ENCODE assay signal across 12 mouse cellular contexts in the genomic region with DNA sequence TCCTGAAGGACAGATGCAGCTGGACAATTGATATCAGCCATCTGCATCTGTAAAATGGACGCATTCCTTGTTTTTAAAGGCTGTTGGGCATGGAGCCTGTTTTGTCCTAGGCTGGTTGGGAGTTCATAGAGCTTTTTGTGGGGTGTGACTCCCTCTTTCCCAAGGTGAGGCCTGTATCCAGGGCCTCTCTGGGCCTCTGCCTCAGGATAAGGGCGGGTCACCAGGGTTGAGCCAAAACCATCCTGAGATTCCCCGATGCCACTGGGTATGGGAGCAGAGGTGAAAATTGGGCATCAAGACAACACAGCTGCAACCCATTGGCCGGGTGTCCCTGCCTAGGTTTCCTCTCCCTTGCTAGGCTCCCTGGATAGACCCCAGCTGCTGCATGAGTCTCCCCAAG. TPM values are rescaled to one million over a fixed set of nuclear protein-coding genes. Genes with fewer than 3 reads are reported as not detected.
DNase-seq lines count a peak whose midpoint lies in the region; ATAC-seq lines count a peak whose summit lies in the region.
"Had no signal": no experiment of that assay in that cellular context is flagged by ENCODE, and none has a peak within 500 bp of the region (broad histone marks: within the 10 kb centered on the region; RNA-seq: fewer than 3 reads in every experiment).

No protein-coding gene starts in this region.

- no peaks in the 10 kb centered on the region for H3K9me3 ChIP-seq in heart, embryonic 15.5 days (replicated peaks)
- H3K9me3 ChIP-seq in intestine, embryonic 15.5 days: no peaks in the 10 kb centered on the region
- H3K9me3 ChIP-seq in neural tube, embryonic 15.5 days (replicated peaks): no peaks in the 10 kb centered on the region

- H3K4me2 ChIP-seq in heart, embryonic 15.5 days: no peak overlapping the region
- no peak overlapping the region for H3K4me2 ChIP-seq in intestine, embryonic 15.5 days (replicated peaks)
- 0 out of 2 replicates have a peak overlapping the region, but pooled peaks have one; percentile 6 for H3K4me2 ChIP-seq in neural tube, embryonic 15.5 days

- DNase-seq in heart, postnatal 4 days: no peak
- peak; percentile 1 for DNase-seq in lung, postnatal 10 days
- DNase-seq in lung, postnatal 14 days: no peak
- no peak for DNase-seq in testis, postnatal 10 days (ENCODE audit: low spot score)
- DNase-seq in adrenal gland, adult 2 months: no peak
- DNase-seq: cerebellum, adult 9-10 months; thymus, adult 18-20 months had no signal

- H3K9ac ChIP-seq in heart, embryonic 15.5 days: no peak overlapping the region
- H3K9ac ChIP-seq in intestine, embryonic 15.5 days: 0 out of 2 replicates have a peak overlapping the region, but pooled peaks have one; percentile 13
- H3K9ac ChIP-seq in neural tube, embryonic 15.5 days (replicated peaks): 0 out of 2 replicates have a peak overlapping the region, but pooled peaks have one; percentile 3
- H3K9ac ChIP-seq: liver, embryonic 14.5 days had no signal

- H3K4me1 ChIP-seq in heart, embryonic 15.5 days (replicated peaks): peaks cover 80% of the 10 kb centered on the region
- H3K4me1 ChIP-seq in intestine, embryonic 15.5 days (replicated peaks): peaks cover 81% of the 10 kb centered on the region
- peaks cover 76% of the 10 kb centered on the region for H3K4me1 ChIP-seq in neural tube, embryonic 15.5 days

- 74% methylated on average over 4 of the region's 4 CpGs for WGBS in heart, embryonic 15.5 days
- WGBS in intestine, embryonic 15.5 days: 81% methylated on average over 4 of the region's 4 CpGs
- WGBS in neural tube, embryonic 15.5 days: 67% methylated on average over 4 of the region's 4 CpGs

- ATAC-seq in heart, embryonic 15.5 days (replicated peaks; ENCODE audit: insufficient number of reproducible peaks, insufficient read depth, low FRiP score, low read depth): no peak
- ATAC-seq in intestine, embryonic 15.5 days: no peak
- no peak for ATAC-seq in neural tube, embryonic 15.5 days (ENCODE audit: low FRiP score)

- H3K27ac ChIP-seq in heart, embryonic 15.5 days: peak overlapping the region; percentile 13
- peak overlapping the region; percentile 27; the same call in 1 of the 2 replicates for H3K27ac ChIP-seq in intestine, embryonic 15.5 days
- H3K27ac ChIP-seq in neural tube, embryonic 15.5 days (replicated peaks): peak overlapping the region; percentile 68
- H3K27ac ChIP-seq: left cerebral cortex, adult 2 months; liver, embryonic 14.5 days had no signal

- no peaks in the 10 kb centered on the region for H3K36me3 ChIP-seq in heart, embryonic 15.5 days
- no peaks in the 10 kb centered on the region for H3K36me3 ChIP-seq in intestine, embryonic 15.5 days
- no peaks in the 10 kb centered on the region for H3K36me3 ChIP-seq in neural tube, embryonic 15.5 days

- no peaks in the 10 kb centered on the region for H3K27me3 ChIP-seq in heart, embryonic 15.5 days
- no peaks in the 10 kb centered on the region for H3K27me3 ChIP-seq in intestine, embryonic 15.5 days (replicated peaks)
- H3K27me3 ChIP-seq in neural tube, embryonic 15.5 days (replicated peaks): no peaks in the 10 kb centered on the region

- no peak overlapping the region for H3K4me3 ChIP-seq in heart, embryonic 15.5 days
- H3K4me3 ChIP-seq in intestine, embryonic 15.5 days (replicated peaks): no peak overlapping the region
- no peak overlapping the region for H3K4me3 ChIP-seq in neural tube, embryonic 15.5 days (replicated peaks)
- H3K4me3 ChIP-seq: left cerebral cortex, adult 2 months had no signal

RNA-seq across cellular contexts. Expression of gene Rxra, which starts 5.2 kb away (rescaled TPM):
- 6.6 and 9.5 TPM in 2 replicates for polyA plus RNA-seq in heart, embryonic 15.5 days (2015; fragmentation: Nextera tagmentation; extraction: Ambion mirVana)
- 10 to 100 TPM; 39.0 to 43.2 TPM for total RNA-seq in heart, postnatal 4 days (2021)
- 11.7 and 12.5 TPM in 2 replicates for polyA plus RNA-seq in intestine, embryonic 15.5 days (2015; fragmentation: Nextera tagmentation; extraction: Ambion mirVana)
- 3.6 and 5.1 TPM in 2 replicates for polyA plus RNA-seq in neural tube, embryonic 15.5 days (2015; fragmentation: Nextera tagmentation; extraction: Ambion mirVana)
- total RNA-seq in adrenal gland, adult 2 months (2021): 10 to 100 TPM; 59.4 to 71.6 TPM
- polyA plus RNA-seq in adrenal gland, adult 2 months (2012; rRNA removed): 84.5 and 90.5 TPM in 2 replicates

Comparison
In these comparisons a context has a peak if more than half of its experiments do, and no peak if none do; other contexts are left out.
1. H3K27ac ChIP-seq: peak in every context shown above with its lines; median percentile 68 in neural tube, embryonic 15.5 days; 27 in intestine, embryonic 15.5 days; 13 in heart, embryonic 15.5 days.